Mouse (Mus musculus): Measurements from ENCODE around the gene Cryl1. TPM values are rescaled to one million over a fixed set of nuclear protein-coding genes. Genes with fewer than 3 reads are reported as not detected.

Cryl1 gene
- polyA plus RNA-seq, 1 experiment from 2014 or later: 10.3 TPM

DNA sequence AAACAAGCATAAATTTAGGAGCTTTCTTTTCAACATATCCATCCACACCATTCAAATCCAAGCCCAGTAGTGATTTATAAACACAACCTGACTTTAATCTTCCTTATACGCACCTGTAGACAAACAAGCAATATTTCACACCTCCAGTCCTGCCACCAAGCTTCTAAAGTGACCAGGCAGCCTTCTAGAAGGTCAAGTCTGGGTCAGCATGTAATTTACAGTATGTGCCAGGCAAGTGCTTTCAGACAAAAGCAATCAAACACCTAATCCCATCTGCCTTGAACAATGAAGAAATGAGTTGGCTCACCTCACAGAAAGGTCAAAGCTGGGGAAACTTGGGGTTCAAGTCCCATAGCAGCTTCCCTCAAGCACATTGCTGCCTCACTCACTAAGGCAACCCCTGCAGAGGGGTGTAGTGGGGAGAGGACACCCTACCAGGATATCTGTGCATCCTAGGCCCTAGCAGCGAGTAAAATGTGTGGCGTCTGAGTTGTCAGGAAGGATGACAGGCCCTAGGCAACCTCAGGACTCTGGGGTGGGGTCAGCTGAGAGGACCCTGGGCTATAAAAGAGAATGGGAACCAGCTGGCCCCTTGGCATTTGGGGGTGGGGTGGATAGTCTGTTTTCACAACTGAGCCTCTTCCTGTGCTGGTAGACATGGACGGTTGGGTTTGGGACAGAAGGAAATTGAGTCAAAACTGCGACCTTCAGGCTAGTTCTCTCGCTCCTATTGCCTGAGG lies 55.8 kb downstream of the Cryl1 start:
- H3K36me3 ChIP-seq (replicated peaks; ENCODE audit: control insufficient read depth, insufficient read depth): no peaks in the 10 kb centered on the region
- H3K4me1 ChIP-seq (replicated peaks; ENCODE audit: control insufficient read depth, insufficient read depth, low read length): no peaks in the 10 kb centered on the region; the same call in 1 of the 2 replicates
- no peak for ATAC-seq (ENCODE audit: low FRiP score)
- no peaks in the 10 kb centered on the region for H3K9me3 ChIP-seq (ENCODE audit: control insufficient read depth, low read length)
- H3K27ac ChIP-seq: no peak overlapping the region
- H3K4me3 ChIP-seq (replicated peaks; ENCODE audit: low read length): no peak overlapping the region
- H3K9ac ChIP-seq: no peak overlapping the region
- no peaks in the 10 kb centered on the region for H3K27me3 ChIP-seq (ENCODE audit: control insufficient read depth, insufficient read depth, low read length)
- no peak for DNase-seq (ENCODE audit: low spot score)
- WGBS: 78% methylated on average over 6 of the region's 6 CpGs
- no peak overlapping the region for H3K4me2 ChIP-seq (replicated peaks)

DNA sequence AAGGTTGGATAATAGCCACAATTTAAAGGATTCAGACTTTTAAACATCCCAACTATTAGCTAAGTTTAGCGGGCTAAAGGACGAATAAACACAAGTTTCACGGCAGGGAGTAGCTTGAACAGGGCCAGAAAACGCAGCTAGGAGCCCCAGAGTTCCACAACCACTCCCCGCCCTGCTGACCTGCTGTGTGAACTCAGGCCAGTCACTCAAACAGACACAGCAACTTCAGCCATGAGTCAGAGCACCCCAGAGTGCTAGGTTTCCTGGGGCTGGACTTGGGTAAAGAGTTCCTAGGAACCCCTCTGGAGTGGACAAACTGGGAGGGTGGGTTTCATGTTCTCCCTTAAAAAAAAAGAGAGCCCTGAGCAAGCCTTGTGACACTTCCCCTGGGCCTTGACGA lies 59.7 kb downstream of the Cryl1 start:
- no peaks in the 10 kb centered on the region; the same call in 1 of the 2 replicates for H3K4me1 ChIP-seq (replicated peaks; ENCODE audit: control insufficient read depth, insufficient read depth, low read length)
- H3K4me2 ChIP-seq (replicated peaks): no peak overlapping the region
- DNase-seq (ENCODE audit: low spot score) (no peak), ATAC-seq (ENCODE audit: low FRiP score) (no peak)
- no peaks in the 10 kb centered on the region for H3K27me3 ChIP-seq (ENCODE audit: control insufficient read depth, insufficient read depth, low read length)
- H3K9me3 ChIP-seq (ENCODE audit: control insufficient read depth, low read length): no peaks in the 10 kb centered on the region
- no peaks in the 10 kb centered on the region for H3K36me3 ChIP-seq (replicated peaks; ENCODE audit: control insufficient read depth, insufficient read depth)
- H3K9ac ChIP-seq: no peak overlapping the region
- H3K27ac ChIP-seq: no peak overlapping the region
- WGBS: 49% methylated on average over 6 of the region's 6 CpGs
- no peak overlapping the region for H3K4me3 ChIP-seq (replicated peaks; ENCODE audit: low read length)

DNA sequence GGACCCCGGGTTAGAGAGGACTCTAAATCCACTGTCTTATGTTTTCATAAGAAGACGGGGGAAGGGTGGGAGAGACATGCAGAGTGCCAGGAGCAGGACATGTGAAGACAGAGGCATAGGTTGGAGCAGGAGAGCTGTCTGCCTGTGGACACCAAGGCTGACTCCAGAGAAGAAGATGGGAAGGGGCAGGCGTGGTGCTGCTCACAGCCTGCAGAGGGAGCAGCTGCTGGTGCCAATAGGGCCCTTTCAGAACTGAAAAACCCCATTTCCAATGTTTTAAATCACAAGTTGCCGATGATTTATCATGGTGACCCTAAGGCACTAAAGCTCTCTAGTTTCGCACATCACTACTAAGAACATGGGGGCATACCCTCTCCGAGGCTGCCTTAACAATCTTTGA lies 63.5 kb downstream of the Cryl1 start:
- Histone ChIP-seq H3K4me2 (replicated peaks) (no peak overlapping the region), H3K4me1 (replicated peaks; ENCODE audit: control insufficient read depth, insufficient read depth, low read length) (no peaks in the 10 kb centered on the region), H3K9ac (no peak overlapping the region), H3K27me3 (ENCODE audit: control insufficient read depth, insufficient read depth, low read length) (no peaks in the 10 kb centered on the region), H3K36me3 (replicated peaks; ENCODE audit: control insufficient read depth, insufficient read depth) (no peaks in the 10 kb centered on the region), H3K9me3 (ENCODE audit: control insufficient read depth, low read length) (no peaks in the 10 kb centered on the region), H3K27ac (no peak overlapping the region), H3K4me3 (replicated peaks; ENCODE audit: low read length) (no peak overlapping the region)
- DNase-seq (ENCODE audit: low spot score) (no peak), ATAC-seq (ENCODE audit: low FRiP score) (no peak)
- WGBS: 74% methylated on average over 6 of the region's 6 CpGs

DNA sequence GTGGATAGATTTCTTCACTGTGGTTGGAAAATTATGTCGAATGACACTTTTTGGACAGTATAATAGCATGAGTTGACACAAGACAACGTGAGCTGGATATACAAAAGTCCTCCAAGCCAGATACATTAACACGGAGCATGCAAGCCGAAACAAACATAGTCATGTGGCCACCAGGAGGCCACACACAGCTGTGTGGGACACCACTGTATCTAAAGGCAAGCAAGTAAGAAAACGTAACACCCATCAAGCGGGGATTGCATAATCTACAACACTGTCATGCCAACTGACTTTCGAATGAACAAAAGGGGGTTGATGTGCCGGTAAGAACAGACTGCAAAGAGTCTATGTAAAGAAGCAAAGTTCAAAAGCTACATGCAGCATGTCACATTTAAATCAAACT lies 65.8 kb downstream of the Cryl1 start:
- no peak for ATAC-seq (ENCODE audit: low FRiP score)
- no peak overlapping the region for H3K9ac ChIP-seq
- H3K4me3 ChIP-seq (replicated peaks; ENCODE audit: low read length): no peak overlapping the region
- no peak overlapping the region for H3K27ac ChIP-seq
- H3K9me3 ChIP-seq (ENCODE audit: control insufficient read depth, low read length): no peaks in the 10 kb centered on the region
- 89% methylated on average over 8 of the region's 8 CpGs for WGBS
- no peak for DNase-seq (ENCODE audit: low spot score)
- H3K27me3 ChIP-seq (ENCODE audit: control insufficient read depth, insufficient read depth, low read length): no peaks in the 10 kb centered on the region
- no peak overlapping the region for H3K4me2 ChIP-seq (replicated peaks)
- H3K4me1 ChIP-seq (replicated peaks; ENCODE audit: control insufficient read depth, insufficient read depth, low read length): no peaks in the 10 kb centered on the region
- H3K36me3 ChIP-seq (replicated peaks; ENCODE audit: control insufficient read depth, insufficient read depth): no peaks in the 10 kb centered on the region

DNA sequence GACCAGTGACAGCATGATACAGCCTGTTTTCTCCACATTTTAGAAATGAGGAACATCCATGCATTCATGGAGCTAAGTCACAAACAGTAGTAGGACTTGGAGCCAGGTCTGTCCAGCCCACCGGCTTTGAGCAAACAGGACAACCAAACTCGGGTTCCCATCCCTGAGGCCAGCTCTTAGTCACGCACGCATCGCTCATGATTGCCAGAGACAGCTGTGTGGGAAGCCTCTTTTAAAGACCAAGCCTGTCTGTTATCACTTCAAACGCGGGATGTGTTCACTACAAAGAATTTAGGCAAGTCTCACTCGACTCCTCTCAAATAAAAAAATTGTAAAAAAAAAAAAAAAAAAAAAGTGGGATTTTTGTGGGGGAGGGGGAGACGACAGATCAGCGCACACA lies 67.2 kb downstream of the Cryl1 start:
- Histone ChIP-seq H3K36me3 (replicated peaks; ENCODE audit: control insufficient read depth, insufficient read depth) (no peaks in the 10 kb centered on the region), H3K4me2 (replicated peaks) (no peak overlapping the region), H3K4me1 (replicated peaks; ENCODE audit: control insufficient read depth, insufficient read depth, low read length) (no peaks in the 10 kb centered on the region), H3K9me3 (ENCODE audit: control insufficient read depth, low read length) (no peaks in the 10 kb centered on the region), H3K4me3 (replicated peaks; ENCODE audit: low read length) (no peak overlapping the region), H3K27ac (no peak overlapping the region), H3K27me3 (ENCODE audit: control insufficient read depth, insufficient read depth, low read length) (no peaks in the 10 kb centered on the region), H3K9ac (no peak overlapping the region)
- no peak for ATAC-seq (ENCODE audit: low FRiP score)
- WGBS: 85% methylated on average over 10 of the region's 10 CpGs
- DNase-seq (ENCODE audit: low spot score): no peak

DNA sequence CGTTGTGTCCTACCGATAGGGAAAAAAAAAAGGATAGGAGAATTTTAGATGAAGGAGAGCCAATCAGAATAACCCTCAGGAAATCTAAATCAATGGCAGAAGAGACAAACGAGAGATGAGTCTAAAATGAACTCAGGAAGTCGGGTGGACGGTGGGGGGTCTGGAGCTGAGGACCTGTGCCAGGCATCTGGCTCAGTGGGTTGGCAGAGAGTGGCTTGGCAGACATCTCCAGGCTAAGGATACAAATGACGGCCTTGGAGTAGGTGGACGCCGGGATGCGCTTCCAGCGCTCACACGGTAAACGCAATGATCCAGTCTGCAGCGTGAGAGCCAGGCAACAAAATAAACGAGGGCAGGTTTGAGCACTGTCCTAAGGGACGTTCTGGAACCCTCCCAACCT lies 68.7 kb downstream of the Cryl1 start:
- no peak overlapping the region for H3K4me3 ChIP-seq (replicated peaks; ENCODE audit: low read length)
- H3K36me3 ChIP-seq (replicated peaks; ENCODE audit: control insufficient read depth, insufficient read depth): no peaks in the 10 kb centered on the region
- H3K27me3 ChIP-seq (ENCODE audit: control insufficient read depth, insufficient read depth, low read length): no peaks in the 10 kb centered on the region
- DNase-seq (ENCODE audit: low spot score): no peak
- H3K27ac ChIP-seq: no peak overlapping the region
- H3K4me2 ChIP-seq (replicated peaks): no peak overlapping the region
- H3K9ac ChIP-seq: no peak overlapping the region
- H3K9me3 ChIP-seq (ENCODE audit: control insufficient read depth, low read length): no peaks in the 10 kb centered on the region
- no peak for ATAC-seq (ENCODE audit: low FRiP score)
- WGBS: 82% methylated on average over 15 of the region's 15 CpGs
- no peaks in the 10 kb centered on the region for H3K4me1 ChIP-seq (replicated peaks; ENCODE audit: control insufficient read depth, insufficient read depth, low read length)

DNA sequence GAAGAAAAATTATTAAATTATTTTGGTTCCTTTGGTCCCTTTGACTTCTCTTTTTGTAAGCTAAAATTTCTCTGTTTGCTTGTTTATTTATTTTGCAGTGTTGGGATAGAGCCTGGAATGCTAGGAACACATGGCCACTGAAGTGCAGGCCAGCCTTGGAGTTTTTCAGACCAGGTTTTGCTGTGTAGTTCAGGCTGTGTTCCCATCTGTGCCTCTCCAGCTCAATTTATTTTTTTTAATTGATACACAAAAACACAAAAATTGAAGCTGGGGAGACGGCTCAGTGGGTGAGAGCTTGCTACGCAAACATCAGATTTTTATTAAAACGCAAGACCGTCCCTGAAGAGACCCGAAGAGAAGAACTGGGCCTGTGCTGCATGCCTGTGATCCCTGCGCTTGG lies 71.6 kb downstream of the Cryl1 start:
- Histone ChIP-seq H3K36me3 (replicated peaks; ENCODE audit: control insufficient read depth, insufficient read depth) (no peaks in the 10 kb centered on the region), H3K9me3 (ENCODE audit: control insufficient read depth, low read length) (no peaks in the 10 kb centered on the region), H3K27ac (no peak overlapping the region), H3K4me1 (replicated peaks; ENCODE audit: control insufficient read depth, insufficient read depth, low read length) (no peaks in the 10 kb centered on the region), H3K4me3 (replicated peaks; ENCODE audit: low read length) (no peak overlapping the region), H3K9ac (no peak overlapping the region), H3K27me3 (ENCODE audit: control insufficient read depth, insufficient read depth, low read length) (no peaks in the 10 kb centered on the region), H3K4me2 (replicated peaks) (no peak overlapping the region)
- DNase-seq (ENCODE audit: low spot score) (no peak), ATAC-seq (ENCODE audit: low FRiP score) (no peak)
- 86% methylated on average over 6 of the region's 6 CpGs for WGBS

DNA sequence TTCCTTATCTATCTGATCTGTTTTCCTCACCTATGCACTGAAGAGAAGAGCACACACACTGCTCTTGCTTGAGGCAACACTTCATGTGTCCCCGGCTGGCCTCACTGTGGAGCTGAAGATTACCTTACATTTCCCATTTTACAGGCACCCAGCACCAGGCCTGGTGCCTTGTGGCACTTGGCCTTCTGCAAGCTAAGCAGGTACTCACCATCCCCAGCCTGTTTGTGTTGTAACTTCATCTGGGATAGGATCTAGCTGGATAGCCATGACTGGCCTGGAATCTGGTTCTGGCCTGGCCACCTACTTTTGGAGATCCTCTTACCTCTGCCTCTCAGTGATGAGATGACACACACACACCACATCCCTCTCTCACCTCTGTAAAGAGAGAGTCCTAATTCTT lies 79.5 kb downstream of the Cryl1 start:
- H3K9ac ChIP-seq: no peak overlapping the region
- 89% methylated on average over 1 of the region's 1 CpGs for WGBS
- H3K36me3 ChIP-seq (replicated peaks; ENCODE audit: control insufficient read depth, insufficient read depth): no peaks in the 10 kb centered on the region
- no peak for ATAC-seq (ENCODE audit: low FRiP score)
- H3K4me3 ChIP-seq (replicated peaks; ENCODE audit: low read length): no peak overlapping the region
- H3K4me2 ChIP-seq (replicated peaks): no peak overlapping the region
- H3K27me3 ChIP-seq (ENCODE audit: control insufficient read depth, insufficient read depth, low read length): no peaks in the 10 kb centered on the region
- no peak for DNase-seq (ENCODE audit: low spot score)
- H3K9me3 ChIP-seq (ENCODE audit: control insufficient read depth, low read length): no peaks in the 10 kb centered on the region
- H3K4me1 ChIP-seq (replicated peaks; ENCODE audit: control insufficient read depth, insufficient read depth, low read length): no peaks in the 10 kb centered on the region
- no peak overlapping the region for H3K27ac ChIP-seq

DNA sequence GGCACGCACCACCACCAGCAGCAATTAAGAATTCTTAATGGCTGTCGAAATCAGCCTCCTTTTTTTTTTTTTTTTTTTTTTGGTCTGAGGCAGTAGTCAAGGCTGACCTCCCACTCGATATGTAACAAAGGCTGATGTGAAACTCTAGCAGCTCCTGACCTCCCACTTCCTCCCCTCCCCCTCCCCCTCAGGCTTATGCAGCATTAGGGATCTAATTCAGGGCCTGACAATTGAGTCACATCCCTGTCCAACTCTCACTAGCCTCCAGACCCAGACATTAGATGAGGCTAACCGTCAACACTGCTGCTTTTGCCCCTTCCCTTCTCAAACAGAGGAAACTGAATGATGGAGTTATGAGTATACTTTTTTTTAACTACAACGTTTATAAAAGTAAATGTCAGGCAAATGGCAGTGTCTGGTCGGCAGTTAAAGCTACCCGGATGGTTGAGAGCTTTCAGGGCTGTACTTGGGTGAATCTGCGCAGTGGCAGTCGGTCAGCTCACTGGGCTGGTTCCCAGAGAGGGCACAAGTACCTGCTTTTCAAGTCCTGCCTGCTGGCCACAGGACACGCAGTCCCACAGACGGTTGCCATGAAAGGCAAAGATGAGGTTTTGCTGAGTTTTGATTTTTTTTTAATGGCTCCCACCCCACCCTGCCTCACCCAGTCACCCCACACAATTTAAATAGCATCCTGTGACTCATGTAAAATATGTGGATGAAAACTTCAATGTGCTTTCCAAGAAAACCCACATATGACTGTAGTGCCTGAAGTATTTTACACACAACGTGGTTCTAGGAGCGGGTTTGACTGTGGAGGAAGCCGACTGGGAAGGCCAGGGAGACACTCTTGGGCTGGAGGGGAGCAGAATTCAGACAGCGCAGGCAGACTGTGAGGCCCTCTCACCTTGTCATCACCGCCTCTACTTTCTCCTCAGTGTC lies 81.4 kb downstream of the Cryl1 start:
- Histone ChIP-seq H3K27ac (no peak overlapping the region), H3K4me3 (replicated peaks; ENCODE audit: low read length) (no peak overlapping the region), H3K9me3 (ENCODE audit: control insufficient read depth, low read length) (no peaks in the 10 kb centered on the region), H3K4me2 (replicated peaks) (no peak overlapping the region), H3K27me3 (ENCODE audit: control insufficient read depth, insufficient read depth, low read length) (no peaks in the 10 kb centered on the region), H3K36me3 (replicated peaks; ENCODE audit: control insufficient read depth, insufficient read depth) (no peaks in the 10 kb centered on the region), H3K4me1 (replicated peaks; ENCODE audit: control insufficient read depth, insufficient read depth, low read length) (no peaks in the 10 kb centered on the region), H3K9ac (no peak overlapping the region)
- DNase-seq (ENCODE audit: low spot score) (no peak), ATAC-seq (ENCODE audit: low FRiP score) (no peak)
- WGBS: 65% methylated on average over 16 of the region's 16 CpGs

Data from hindbrain, embryonic 14.5 days (tissue).